ENCODE assay signal across 17 mouse cellular contexts in genomic region chr6:67010370-67011216, GRCm38 (mm10). TPM values are rescaled to one million over a fixed set of nuclear protein-coding genes. Genes with fewer than 3 reads are reported as not detected.
DNase-seq lines count a peak whose midpoint lies in the region; ATAC-seq and TF ChIP-seq lines count a peak whose summit lies in the region.
"Had no signal": no experiment of that assay in that cellular context is flagged by ENCODE, and none has a peak within 500 bp of the region (broad histone marks: within the 10 kb centered on the region; RNA-seq: fewer than 3 reads in every experiment).

No protein-coding gene starts in this region.

- H3K4me2 ChIP-seq in lung, postnatal 0 days (replicated peaks; ENCODE audit: low read depth, low read length) = no peak overlapping the region
- H3K4me2 ChIP-seq in hindbrain, embryonic 13.5 days = no peak overlapping the region
- no peak overlapping the region for H3K4me2 ChIP-seq in neural tube, embryonic 12.5 days (replicated peaks)
- H3K4me2 ChIP-seq: heart, embryonic 15.5 days; limb, embryonic 15.5 days had no signal

- peak; percentile 22 for DNase-seq in embryo, embryonic 11 days
- DNase-seq in embryo, embryonic 10.5 days (ENCODE audit: low spot score) = no peak
- DNase-seq in lung, postnatal 0 days (ENCODE audit: low spot score) = no peak
- no peak for DNase-seq in lung, postnatal 36 days
- no peak for DNase-seq in thymus, postnatal 14 days
- no peak for DNase-seq in left cerebral cortex, adult 9 months (ENCODE audit: low spot score in 2 of 2)
- DNase-seq: adrenal gland, postnatal 14 days; cerebellum, adult 11-12 months; gastrocnemius, postnatal 36 days had no signal

- TF ChIP-seq CTCF in lung, postnatal 0 days (IDR thresholded peaks at IDR 0.05) = no peak

- TF ChIP-seq EP300 in lung, postnatal 0 days (IDR thresholded peaks at IDR 0.05) = no peak

- no peak overlapping the region for H3K9ac ChIP-seq in lung, postnatal 0 days (replicated peaks; ENCODE audit: low read depth)
- no peak overlapping the region for H3K9ac ChIP-seq in hindbrain, embryonic 13.5 days
- H3K9ac ChIP-seq in neural tube, embryonic 12.5 days = no peak overlapping the region
- H3K9ac ChIP-seq: heart, embryonic 15.5 days; limb, embryonic 15.5 days had no signal

- H3K36me3 ChIP-seq in lung, postnatal 0 days (ENCODE audit: insufficient read depth, low read length) = no peaks in the 10 kb centered on the region
- H3K36me3 ChIP-seq in hindbrain, embryonic 13.5 days = no peaks in the 10 kb centered on the region
- no peaks in the 10 kb centered on the region for H3K36me3 ChIP-seq in neural tube, embryonic 12.5 days
- H3K36me3 ChIP-seq: heart, embryonic 15.5 days; limb, embryonic 15.5 days had no signal

- no peak overlapping the region for H3K4me3 ChIP-seq in lung, postnatal 0 days (ENCODE audit: low read depth, low read length)
- no peak overlapping the region for H3K4me3 ChIP-seq in hindbrain, embryonic 13.5 days
- no peak overlapping the region for H3K4me3 ChIP-seq in neural tube, embryonic 12.5 days
- H3K4me3 ChIP-seq: heart, embryonic 15.5 days; left cerebral cortex, adult 2 months; limb, embryonic 15.5 days; myocyte had no signal

- no peak overlapping the region for H3K27ac ChIP-seq in lung, postnatal 0 days (ENCODE audit: low read length)
- H3K27ac ChIP-seq in hindbrain, embryonic 13.5 days = peak overlapping the region; percentile 41
- no peak overlapping the region for H3K27ac ChIP-seq in neural tube, embryonic 12.5 days
- H3K27ac ChIP-seq: heart, embryonic 15.5 days; left cerebral cortex, adult 2 months; limb, embryonic 15.5 days; macrophage had no signal

- WGBS in lung, postnatal 0 days = 67% methylated on average over 7 of the region's 7 CpGs
- 52% methylated on average over 7 of the region's 7 CpGs for WGBS in hindbrain, embryonic 13.5 days
- WGBS in neural tube, embryonic 12.5 days = 49% methylated on average over 7 of the region's 7 CpGs

- ATAC-seq in lung, postnatal 0 days = peak; percentile 44
- peak; percentile 76 for ATAC-seq in hindbrain, embryonic 13.5 days (ENCODE audit: low FRiP score)
- ATAC-seq in neural tube, embryonic 12.5 days (ENCODE audit: low FRiP score, low read depth) = peak; percentile 76
- ATAC-seq: inflammation-experienced regulatory T-cells, adult 6 months had no signal

- H3K27me3 ChIP-seq in lung, postnatal 0 days (replicated peaks; ENCODE audit: insufficient read depth, low read length) = no peaks in the 10 kb centered on the region
- H3K27me3 ChIP-seq in hindbrain, embryonic 13.5 days = no peaks in the 10 kb centered on the region
- no peaks in the 10 kb centered on the region for H3K27me3 ChIP-seq in neural tube, embryonic 12.5 days (replicated peaks)
- H3K27me3 ChIP-seq: heart, embryonic 15.5 days; limb, embryonic 15.5 days had no signal

- H3K9me3 ChIP-seq in lung, postnatal 0 days (ENCODE audit: low read length) = no peaks in the 10 kb centered on the region
- H3K9me3 ChIP-seq in hindbrain, embryonic 13.5 days = no peaks in the 10 kb centered on the region
- no peaks in the 10 kb centered on the region for H3K9me3 ChIP-seq in neural tube, embryonic 12.5 days
- H3K9me3 ChIP-seq: heart, embryonic 15.5 days; limb, embryonic 15.5 days had no signal

- peaks cover 5% of the 10 kb centered on the region; the same call in 1 of the 2 replicates for H3K4me1 ChIP-seq in lung, postnatal 0 days (ENCODE audit: insufficient read depth, low read depth, low read length)
- H3K4me1 ChIP-seq in hindbrain, embryonic 13.5 days (replicated peaks) = peaks cover 6% of the 10 kb centered on the region; the same call in 1 of the 2 replicates
- H3K4me1 ChIP-seq in neural tube, embryonic 12.5 days = no peaks in the 10 kb centered on the region

RNA-seq across cellular contexts. Expression of gene Gadd45a, which starts 26.7 kb away (rescaled TPM):
- 34.7 and 35.7 TPM in 2 replicates for polyA plus RNA-seq in lung, postnatal 0 days (2015; fragmentation: Nextera tagmentation; extraction: Ambion mirVana)
- polyA plus RNA-seq in hindbrain, embryonic 13.5 days (2015; fragmentation: Nextera tagmentation; extraction: Ambion mirVana) = 21.0 and 21.5 TPM in 2 replicates
- polyA plus RNA-seq in neural tube, embryonic 12.5 days (2016; fragmentation: Nextera tagmentation; extraction: Ambion mirVana) = 35.3 and 35.6 TPM in 2 replicates
